8 mouse cellular contexts compared by ENCODE assay signal in genomic region chr6:4748506-4748961, GRCm38 (mm10). TPM values are rescaled to one million over a fixed set of nuclear protein-coding genes. Genes with fewer than 3 reads are reported as not detected.
DNase-seq lines count a peak whose midpoint lies in the region; ATAC-seq lines count a peak whose summit lies in the region.

No protein-coding gene starts in this region.

- no peak overlapping the region for H3K9ac ChIP-seq in lung, embryonic 16.5 days (ENCODE audit: low read length)
- peak overlapping the region; percentile 75 for H3K9ac ChIP-seq in heart, embryonic 13.5 days

- H3K4me2 ChIP-seq in lung, embryonic 16.5 days (ENCODE audit: low read depth, low read length): peak overlapping the region; percentile 78
- H3K4me2 ChIP-seq in heart, embryonic 13.5 days: peak overlapping the region; percentile 77

- no peak for DNase-seq in cerebellum, adult 9-11 months
- no peak for DNase-seq in lung, adult 18-20 months
- DNase-seq in limb, embryonic 10.5 days (ENCODE audit: low spot score): peak; percentile 72
- peak; percentile 61 for DNase-seq in neural tube, embryonic 10.5 days (ENCODE audit: extremely low spot score, low spot score)
- DNase-seq in yolk sac, embryonic 10.5 days (ENCODE audit: low spot score): no peak

- H3K27me3 ChIP-seq in lung, embryonic 16.5 days (ENCODE audit: control insufficient read depth, insufficient read depth, low read depth, low read length): no peaks in the 10 kb centered on the region
- no peaks in the 10 kb centered on the region for H3K27me3 ChIP-seq in heart, embryonic 13.5 days (replicated peaks)
- no peaks in the 10 kb centered on the region for H3K27me3 ChIP-seq in limb, embryonic 10.5 days (ENCODE audit: low read depth, poor library complexity, severe bottlenecking)

- H3K27ac ChIP-seq in lung, embryonic 16.5 days (ENCODE audit: low read length): no peak overlapping the region
- no peak overlapping the region; the same call in 1 of the 2 replicates for H3K27ac ChIP-seq in heart, embryonic 13.5 days (replicated peaks)
- H3K27ac ChIP-seq in limb, embryonic 10.5 days: peak overlapping the region; percentile 93

- peaks cover 24% of the 10 kb centered on the region for H3K9me3 ChIP-seq in lung, embryonic 16.5 days (ENCODE audit: control insufficient read depth, low read length)
- peaks cover 29% of the 10 kb centered on the region for H3K9me3 ChIP-seq in heart, embryonic 13.5 days
- H3K9me3 ChIP-seq in limb, embryonic 10.5 days (replicated peaks): peaks cover 18% of the 10 kb centered on the region

- H3K36me3 ChIP-seq in lung, embryonic 16.5 days (ENCODE audit: control insufficient read depth, insufficient read depth, low read length): no peaks in the 10 kb centered on the region
- no peaks in the 10 kb centered on the region for H3K36me3 ChIP-seq in heart, embryonic 13.5 days
- peaks cover 24% of the 10 kb centered on the region for H3K36me3 ChIP-seq in limb, embryonic 10.5 days

- ATAC-seq in cerebellum, adult (ENCODE audit: insufficient number of reproducible peaks, low FRiP score, low TSS enrichment): peak; percentile 26; the same call in 1 of the 2 replicates
- peak; percentile 5; the same call in 1 of the 2 replicates for ATAC-seq in lung, embryonic 16.5 days (ENCODE audit: low read depth)
- ATAC-seq in heart, embryonic 13.5 days (ENCODE audit: extremely low read depth, insufficient number of reproducible peaks, low FRiP score, low TSS enrichment): no peak

- peak overlapping the region; percentile 59 for H3K4me3 ChIP-seq in lung, embryonic 16.5 days (ENCODE audit: low read length)
- peak overlapping the region; percentile 61 for H3K4me3 ChIP-seq in heart, embryonic 13.5 days
- H3K4me3 ChIP-seq in limb, embryonic 10.5 days: peak overlapping the region; percentile 53

- WGBS in lung, embryonic 16.5 days: 48% methylated on average over 15 of the region's 15 CpGs
- 45% methylated on average over 15 of the region's 15 CpGs for whole genome bisulfite sequencing in heart, embryonic 13.5 days
- 57% methylated on average over 15 of the region's 15 CpGs for WGBS in limb, embryonic 10.5 days

- no peaks in the 10 kb centered on the region for H3K4me1 ChIP-seq in lung, embryonic 16.5 days (replicated peaks; ENCODE audit: control insufficient read depth, insufficient read depth, low read length)
- H3K4me1 ChIP-seq in heart, embryonic 13.5 days: peaks cover 3% of the 10 kb centered on the region; the same call in 1 of the 2 replicates
- H3K4me1 ChIP-seq in limb, embryonic 10.5 days: peaks cover 15% of the 10 kb centered on the region

RNA-seq across cellular contexts. Expression of gene Peg10, which starts 1.4 kb away (rescaled TPM):
- polyA plus RNA-seq in lung, embryonic 16.5 days (2015; fragmentation: Nextera tagmentation; extraction: Ambion mirVana): 1.6 and 1.9 TPM in 2 replicates
- 2.5 and 2.6 TPM in 2 replicates for polyA plus RNA-seq in heart, embryonic 13.5 days (2015; fragmentation: Nextera tagmentation; extraction: Ambion mirVana)
- 32.7 and 33.5 TPM in 2 replicates for polyA plus RNA-seq in limb, embryonic 10.5 days (2016; fragmentation: Nextera tagmentation; extraction: Ambion mirVana)

RNA-seq across cellular contexts. Expression of gene Sgce, which starts 1.5 kb away (rescaled TPM):
- polyA plus RNA-seq in lung, embryonic 16.5 days (2015; fragmentation: Nextera tagmentation; extraction: Ambion mirVana): 75.6 and 78.0 TPM in 2 replicates
- polyA plus RNA-seq in heart, embryonic 13.5 days (2015; fragmentation: Nextera tagmentation; extraction: Ambion mirVana): 55.9 and 56.9 TPM in 2 replicates
- 38.5 and 52.3 TPM in 2 replicates for polyA plus RNA-seq in limb, embryonic 10.5 days (2016; fragmentation: Nextera tagmentation; extraction: Ambion mirVana)

Comparison
In these comparisons a context has a peak if more than half of its experiments do, and no peak if none do; other contexts are left out.
1. DNase-seq: peak in limb, embryonic 10.5 days (single experiment) and neural tube, embryonic 10.5 days (single experiment); none in cerebellum, adult 9-11 months (single experiment), lung, adult 18-20 months (0 of 2) and yolk sac, embryonic 10.5 days (single experiment).
2. Peak in every context shown above with its lines, with median percentiles within 50 percentile points of each other: H3K4me3 ChIP-seq.